Mouse (Mus musculus) intestine, postnatal 0 days (tissue): ENCODE data around the gene Sema6b. TPM values are rescaled to one million over a fixed set of nuclear protein-coding genes. Genes with fewer than 3 reads are reported as not detected.
A peak's percentile ranks its signal among the peaks of the same experiment; 100 is the strongest.

Experiments
- ATAC-seq: fragments of 200-750 bp; cut with Nextera tagmentation; 2 replicates; pipeline ENCODE4 v1.8.0; 2017; ENCODE audit warnings: mild to moderate bottlenecking, moderate TSS enrichment, moderate library complexity
- H3K27ac ChIP-seq: fragments of 300-500 bp; sonication (generic); 2 replicates; pipeline ENCODE4 v1.5.1; 2014; ENCODE audit warnings: mild to moderate bottlenecking, low read depth, low read length, moderate library complexity
- H3K27me3 ChIP-seq: fragments of 300-500 bp; sonication (generic); replicated peaks from 2 replicates; pipeline ENCODE4 v1.6.1; 2014; ENCODE audit warnings: low read length, mixed read lengths; ENCODE audit not compliant: control insufficient read depth, insufficient read depth
- H3K36me3 ChIP-seq: fragments of 300-500 bp; sonication (generic); 2 replicates; pipeline ENCODE4 v1.6.1; 2014; ENCODE audit warnings: mild to moderate bottlenecking, moderate library complexity; ENCODE audit not compliant: control insufficient read depth, insufficient read depth
- H3K4me1 ChIP-seq: fragments of 300-500 bp; sonication (generic); replicated peaks from 2 replicates; pipeline ENCODE4 v1.6.1; 2014; ENCODE audit warnings: antibody characterized with exemption, low read length, mixed read lengths; ENCODE audit not compliant: control insufficient read depth, insufficient read depth
- H3K4me2 ChIP-seq: fragments of 300-500 bp; sonication (generic); replicated peaks from 2 replicates; pipeline ENCODE4 v1.6.1; 2014; ENCODE audit warnings: low read depth, mild to moderate bottlenecking, moderate library complexity
- H3K4me3 ChIP-seq: fragments of 300-500 bp; sonication (generic); 2 replicates; pipeline ENCODE4 v1.5.1; 2014; ENCODE audit warnings: low read depth, low read length
- H3K9ac ChIP-seq: fragments of 300-500 bp; sonication (generic); 2 replicates; pipeline ENCODE4 v1.6.1; 2014; ENCODE audit warnings: mild to moderate bottlenecking, low read depth, low read length
- H3K9me3 ChIP-seq: fragments of 300-500 bp; sonication (generic); 2 replicates; pipeline ENCODE4 v1.6.1; 2016; ENCODE audit warnings: mixed run types; ENCODE audit not compliant: control insufficient read depth
- CTCF ChIP-seq: sonication (generic); IDR thresholded peaks from 2 replicates; pipeline ENCODE4 v1.5.1; 2016; ENCODE audit warnings: low read depth, mild to moderate bottlenecking, control low read depth, antibody characterized with exemption, moderate library complexity
- whole genome bisulfite sequencing: fragments of 180-500 bp; shearing (Covaris S2); extraction: QIAGEN DNeasy Blood & Tissue Kit; methylation state at CpG from one replicate; pipeline ENCODE4 v1.1.7; 2014; 5-methylcytosine and 5-hydroxymethylcytosine counted together
- polyA plus RNA-seq: library from polyadenylated mRNA; unstranded; fragments of >200 nt; fragmentation: Nextera tagmentation; extraction: Ambion mirVana; gene quantifications from 2 replicates; pipeline ENCODE4 v1.2.1, GENCODE M21; 2015

Gene Sema6b
- polyA plus RNA-seq, 1 experiment from 2014 or later = 1.1 TPM

DNA sequence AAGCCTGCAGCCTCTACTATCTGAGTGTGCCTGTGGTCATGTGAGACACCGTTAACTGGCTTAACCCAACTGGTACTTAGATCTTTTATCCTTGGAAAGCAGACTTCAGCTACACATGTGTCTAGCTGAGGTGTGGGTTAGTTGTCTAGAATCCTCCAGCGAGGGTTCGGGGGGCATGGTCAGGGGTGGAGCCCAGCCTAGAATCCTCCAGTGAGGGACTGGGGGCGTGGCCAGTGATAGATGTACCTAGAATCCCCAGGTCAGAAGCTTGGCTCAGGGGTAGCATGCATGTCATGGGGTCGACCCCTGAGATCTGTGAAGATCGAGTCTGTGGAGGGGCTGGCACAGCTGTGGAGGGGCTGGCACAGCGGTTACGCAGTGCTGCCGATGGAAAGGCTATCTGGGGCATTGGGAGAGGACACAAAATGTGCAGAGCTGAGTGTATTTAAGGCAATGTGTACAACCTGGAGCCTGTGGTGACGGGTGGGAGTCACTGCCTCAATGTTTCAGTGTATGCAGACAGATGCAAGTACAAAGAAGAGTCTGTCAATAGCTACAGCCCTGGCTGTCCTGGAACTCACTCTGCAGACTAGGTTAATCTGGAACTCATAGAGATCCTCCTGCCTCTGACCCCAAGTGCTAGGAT is 33.4 kb upstream of the Sema6b start:
- H3K4me3 ChIP-seq = no peak overlapping the region
- 52% methylated on average over 10 of the region's 10 CpGs for WGBS
- H3K36me3 ChIP-seq = peaks cover 32% of the 10 kb centered on the region
- H3K9ac ChIP-seq = no peak overlapping the region
- H3K27ac ChIP-seq = no peak overlapping the region
- no peak for TF ChIP-seq CTCF
- ATAC-seq = no peak
- H3K4me1 ChIP-seq = no peaks in the 10 kb centered on the region
- no peak overlapping the region for H3K4me2 ChIP-seq
- H3K27me3 ChIP-seq = no peaks in the 10 kb centered on the region
- no peaks in the 10 kb centered on the region for H3K9me3 ChIP-seq

DNA sequence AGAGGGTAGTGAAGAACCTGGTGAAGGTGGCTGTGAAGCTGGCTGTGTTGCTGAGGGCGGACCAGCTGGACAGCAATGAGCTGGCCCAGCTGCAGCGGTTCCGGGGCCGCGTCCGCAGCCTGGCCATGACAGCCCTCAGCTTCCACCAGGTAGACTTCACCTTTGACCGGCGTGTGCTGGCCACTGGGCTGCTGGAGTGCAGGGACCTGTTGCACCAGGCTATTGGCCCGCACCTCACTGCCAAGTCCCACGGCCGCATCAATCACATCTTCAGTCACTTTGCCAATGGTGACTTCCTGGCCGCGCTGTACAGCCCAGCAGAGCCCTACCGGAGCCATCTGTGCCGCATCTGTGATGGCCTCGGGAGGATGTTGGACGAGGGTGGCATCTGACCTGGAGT is 31.7 kb upstream of the Sema6b start:
- Histone ChIP-seq H3K27me3 (no peaks in the 10 kb centered on the region), H3K9ac (no peak overlapping the region), H3K9me3 (no peaks in the 10 kb centered on the region), H3K4me1 (no peaks in the 10 kb centered on the region), H3K4me2 (no peak overlapping the region), H3K27ac (no peak overlapping the region), H3K4me3 (no peak overlapping the region), H3K36me3 (peaks cover 16% of the 10 kb centered on the region)
- WGBS = 94% methylated on average over 17 of the region's 17 CpGs
- no peak for ATAC-seq
- no peak for TF ChIP-seq CTCF

DNA sequence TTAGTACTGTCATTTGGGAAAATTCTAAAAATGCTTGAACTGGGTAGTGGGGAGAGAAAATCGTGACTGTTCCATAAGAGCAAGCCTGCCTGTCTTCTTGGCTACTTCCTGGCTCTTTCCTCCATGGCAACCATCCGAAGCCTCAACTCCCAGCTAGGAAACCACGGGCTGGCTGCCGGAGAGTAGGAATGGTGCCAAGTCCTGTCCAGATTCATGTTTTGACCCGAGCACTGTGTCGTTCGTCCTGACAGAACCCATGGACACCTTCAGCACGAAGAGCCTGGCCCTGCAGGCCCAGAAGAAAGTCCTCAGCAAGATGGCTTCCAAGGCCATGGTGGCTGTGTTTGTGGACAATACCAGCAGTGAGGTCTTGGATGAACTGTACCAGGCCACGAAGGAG is 31.3 kb upstream of the Sema6b start:
- TF ChIP-seq CTCF = no peak
- H3K27ac ChIP-seq = no peak overlapping the region
- H3K4me2 ChIP-seq = no peak overlapping the region
- H3K4me1 ChIP-seq = no peaks in the 10 kb centered on the region
- H3K9me3 ChIP-seq = no peaks in the 10 kb centered on the region
- H3K4me3 ChIP-seq = no peak overlapping the region
- no peaks in the 10 kb centered on the region for H3K27me3 ChIP-seq
- no peak overlapping the region for H3K9ac ChIP-seq
- ATAC-seq = no peak
- peaks cover 12% of the 10 kb centered on the region for H3K36me3 ChIP-seq
- 76% methylated on average over 9 of the region's 9 CpGs for WGBS

DNA sequence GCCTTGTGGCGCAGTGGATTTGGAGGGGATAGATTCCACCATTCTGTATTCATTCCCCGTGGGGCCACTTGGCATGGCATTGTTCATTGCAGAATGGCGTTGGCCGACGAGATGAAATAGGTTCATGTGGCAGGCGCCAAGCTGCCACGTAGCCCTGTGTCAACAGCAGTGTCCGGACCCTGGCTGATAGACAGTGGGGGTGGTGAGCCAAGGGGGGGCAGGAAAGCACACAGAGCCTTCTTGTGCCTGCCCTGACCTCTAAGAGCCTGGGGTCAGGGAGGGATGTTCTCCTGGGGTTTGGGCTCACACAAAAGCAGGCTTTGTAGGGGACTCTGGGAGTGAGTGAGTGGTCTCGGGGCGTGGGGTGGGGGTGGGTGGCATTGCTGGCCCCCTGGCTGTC is 30.5 kb upstream of the Sema6b start:
- ATAC-seq = no peak
- Histone ChIP-seq H3K4me2 (no peak overlapping the region), H3K9ac (no peak overlapping the region), H3K9me3 (no peaks in the 10 kb centered on the region), H3K27me3 (no peaks in the 10 kb centered on the region), H3K27ac (peak overlapping the region; percentile 35; the same call in 1 of the 2 replicates), H3K36me3 (peaks cover 6% of the 10 kb centered on the region; the same call in 1 of the 2 replicates), H3K4me3 (no peak overlapping the region), H3K4me1 (no peaks in the 10 kb centered on the region)
- TF ChIP-seq CTCF = no peak
- 65% methylated on average over 10 of the region's 10 CpGs for WGBS

DNA sequence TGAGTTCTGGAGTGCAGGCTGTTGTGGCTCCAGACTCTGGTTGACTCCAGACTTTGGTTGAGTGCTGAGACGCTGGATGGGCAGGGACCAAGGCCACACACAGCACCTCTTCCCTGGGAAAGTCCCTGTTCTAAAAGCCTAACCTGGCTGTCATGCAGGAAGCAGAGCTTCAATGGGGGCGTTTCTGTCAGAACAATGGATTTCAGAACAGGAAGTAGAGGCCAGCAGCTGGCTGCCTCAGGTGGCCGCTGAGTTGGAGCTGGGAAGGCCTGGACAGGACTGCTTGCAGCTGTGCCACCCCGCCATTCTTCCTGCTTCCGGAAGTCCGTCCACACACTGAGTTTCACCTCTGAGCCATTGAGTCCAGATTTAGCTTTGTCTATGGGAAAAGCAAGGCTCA is 29.7 kb upstream of the Sema6b start:
- Histone ChIP-seq H3K27me3 (no peaks in the 10 kb centered on the region), H3K36me3 (peaks cover 6% of the 10 kb centered on the region; the same call in 1 of the 2 replicates), H3K9me3 (no peaks in the 10 kb centered on the region), H3K27ac (peak overlapping the region; percentile 35; the same call in 1 of the 2 replicates), H3K4me3 (no peak overlapping the region), H3K4me1 (no peaks in the 10 kb centered on the region), H3K9ac (no peak overlapping the region), H3K4me2 (no peak overlapping the region)
- 0 out of 2 replicates have a peak, but pooled peaks have one; percentile 22 for ATAC-seq
- 60% methylated on average over 6 of the region's 6 CpGs for WGBS
- TF ChIP-seq CTCF = no peak

- Histone ChIP-seq H3K27me3 (no peaks in the 10 kb centered on the region), H3K9ac (no peak overlapping the region), H3K4me2 (no peak overlapping the region), H3K36me3 (no peaks in the 10 kb centered on the region), H3K27ac (no peak overlapping the region), H3K9me3 (no peaks in the 10 kb centered on the region), H3K4me1 (peaks cover 3% of the 10 kb centered on the region; the same call in 1 of the 2 replicates), H3K4me3 (no peak overlapping the region)
- no peak for ATAC-seq
- WGBS = 57% methylated on average over 11 of the region's 11 CpGs
- no peak for TF ChIP-seq CTCF
Observed at GRCm38 (mm10) chr17:56165671-56166070, 25.5 kb upstream of the Sema6b start.
